Mouse (Mus musculus): Measurements from ENCODE around the gene Vmo1.

DNA sequence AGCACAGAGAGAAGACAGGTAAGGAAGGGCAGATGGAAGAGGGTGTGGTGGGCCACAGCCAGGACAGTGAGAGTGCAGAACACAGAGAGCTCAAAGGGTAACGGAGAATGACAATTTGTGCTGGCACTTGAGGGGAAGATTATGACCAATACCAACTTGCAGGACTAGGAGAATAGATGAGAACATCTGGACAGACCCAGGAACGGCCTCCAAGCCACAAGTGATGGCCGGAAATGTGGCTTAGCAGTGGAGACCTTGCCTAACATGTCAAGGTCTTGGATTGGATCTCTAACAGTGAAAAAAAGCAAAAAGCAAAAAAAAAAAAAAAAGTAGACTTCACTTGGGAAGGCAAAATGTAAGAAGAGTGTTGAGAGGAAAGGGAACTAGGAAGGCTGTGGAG is 44.7 kb downstream of the Vmo1 start:
- no peak for TF ChIP-seq POLR2A (IDR thresholded peaks at IDR 0.05; ENCODE audit: control insufficient read depth, low read depth, low read length)
- TF ChIP-seq CTCF (IDR thresholded peaks at IDR 0.05; ENCODE audit: control insufficient read depth, insufficient read depth, insufficient replicate concordance, low read depth, low read length): no peak

Measured in testis, adult 2 months (tissue).